Mouse (Mus musculus): ENCODE results near the gene Mcrs1. TPM values are rescaled to one million over a fixed set of nuclear protein-coding genes. Genes with fewer than 3 reads are reported as not detected.
"Not testable (repeated sequence)": the region's sequence is repeated elsewhere in the genome, so short reads cannot be mapped to it uniquely, and the experiment has no call there.

Mcrs1 gene
- total RNA-seq, 1 experiment: 127 TPM

DNA sequence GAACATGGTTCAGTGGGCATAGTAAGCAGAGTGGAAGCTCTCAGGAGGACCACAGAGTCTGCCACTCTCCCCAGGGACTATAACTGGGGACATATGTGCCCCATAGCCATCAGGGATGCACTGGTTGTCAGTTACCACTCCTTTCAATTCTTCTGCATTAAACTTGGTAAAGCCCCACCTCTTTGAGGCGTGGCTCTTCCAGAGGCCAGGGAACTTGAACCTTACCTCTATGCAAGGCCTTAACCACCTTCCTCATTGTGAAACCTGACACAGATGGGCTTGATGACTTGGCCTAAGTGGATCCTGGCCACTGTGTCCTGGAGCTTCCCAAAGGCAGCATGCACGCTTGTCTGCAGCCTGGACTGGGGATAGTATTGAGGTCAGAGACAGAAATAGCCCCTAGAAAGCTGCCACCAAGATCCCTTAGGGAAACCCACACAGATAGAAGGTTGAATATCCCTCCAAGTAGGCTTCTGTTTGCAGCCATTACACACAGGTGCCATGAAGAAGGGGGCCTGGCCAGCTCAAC, 2.8 kb upstream of the Mcrs1 start:
- no peak for DNase-seq (ENCODE audit: low read depth, low spot score)
- Histone ChIP-seq H3K36me3 (ENCODE audit: control insufficient read depth, insufficient read depth, low read length, poor library complexity, severe bottlenecking) (peaks cover 3% of the 10 kb centered on the region), H3K4me1 (ENCODE audit: control insufficient read depth in 2 of 2, insufficient read depth in 2 of 2, low read length in 2 of 2, poor library complexity in 1 of 2) (peaks cover 10 to 35% of the 10 kb centered on the region in 2 experiments), H3K4me3 (ENCODE audit: insufficient read depth in 1 of 2, low read depth in 1 of 2, low read length in 2 of 2, poor library complexity in 1 of 2, severe bottlenecking in 1 of 2) (no peak overlapping the region), H3K27ac (ENCODE audit: insufficient read depth, low read depth, low read length, poor library complexity, severe bottlenecking) (no peak overlapping the region), H3K9ac (ENCODE audit: insufficient read depth, low read depth, low read length, poor library complexity, severe bottlenecking) (no peak overlapping the region), H3K9me3 (ENCODE audit: control insufficient read depth, insufficient read depth, low read depth, low read length) (no peaks in the 10 kb centered on the region)
- in situ Hi-C loops (cut with MboI; ENCODE audit: low sequenced_read_pairs in 2 of 2, unreplicated experiment in 2 of 2): no loop called here
- TF ChIP-seq MAFK (IDR thresholded peaks at IDR 0.05; ENCODE audit: insufficient read depth, low read depth, low read length): no peak
- TF ChIP-seq HCFC1 (IDR thresholded peaks at IDR 0.05; ENCODE audit: borderline replicate concordance, insufficient read depth, low read length): no peak
- no peak for TF ChIP-seq CHD2 (IDR thresholded peaks at IDR 0.05; ENCODE audit: low read depth, low read length)
- no peak for TF ChIP-seq ZNF384 (IDR thresholded peaks at IDR 0.05; ENCODE audit: low read depth, low read length)
- TF ChIP-seq ZC3H11A (IDR thresholded peaks at IDR 0.05; ENCODE audit: borderline replicate concordance, low read depth, low read length): no peak

DNA sequence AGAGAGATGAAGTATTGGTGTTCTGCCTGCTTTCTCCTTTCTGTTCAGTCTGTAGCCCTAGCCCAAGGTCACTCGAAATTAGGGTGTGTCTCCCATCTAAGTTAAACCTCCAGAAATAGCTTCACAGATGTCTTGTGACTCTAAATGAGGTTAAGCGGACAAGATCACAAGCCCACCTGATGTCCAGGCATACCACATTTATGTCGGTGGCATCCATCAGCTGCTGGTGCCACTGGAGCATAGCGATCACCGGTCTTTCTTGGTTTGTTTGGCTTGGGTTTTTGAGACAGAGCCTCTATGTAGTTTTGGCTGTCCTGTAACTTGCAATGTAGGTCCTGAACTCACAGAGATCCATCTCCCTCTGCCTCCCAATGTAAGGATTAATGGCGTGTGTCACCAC, 2.0 kb upstream of the Mcrs1 start:
- no peak overlapping the region for H3K4me3 ChIP-seq (ENCODE audit: insufficient read depth in 1 of 2, low read depth in 1 of 2, low read length in 2 of 2, poor library complexity in 1 of 2, severe bottlenecking in 1 of 2)
- TF ChIP-seq ZC3H11A (IDR thresholded peaks at IDR 0.05; ENCODE audit: borderline replicate concordance, low read depth, low read length) (no peak), CHD2 (IDR thresholded peaks at IDR 0.05; ENCODE audit: low read depth, low read length) (no peak), ZNF384 (IDR thresholded peaks at IDR 0.05; ENCODE audit: low read depth, low read length) (no peak), HCFC1 (IDR thresholded peaks at IDR 0.05; ENCODE audit: borderline replicate concordance, insufficient read depth, low read length) (no peak), MAFK (IDR thresholded peaks at IDR 0.05; ENCODE audit: insufficient read depth, low read depth, low read length) (no peak)
- H3K36me3 ChIP-seq (ENCODE audit: control insufficient read depth, insufficient read depth, low read length, poor library complexity, severe bottlenecking): peaks cover 6% of the 10 kb centered on the region
- H3K9me3 ChIP-seq (ENCODE audit: control insufficient read depth, insufficient read depth, low read depth, low read length): no peaks in the 10 kb centered on the region
- DNase-seq (ENCODE audit: low read depth, low spot score): no peak
- peak overlapping the region; percentile 18; the same call in 1 of the 2 replicates for H3K27ac ChIP-seq (ENCODE audit: insufficient read depth, low read depth, low read length, poor library complexity, severe bottlenecking)
- H3K9ac ChIP-seq (ENCODE audit: insufficient read depth, low read depth, low read length, poor library complexity, severe bottlenecking): no peak overlapping the region
- peaks cover 8 to 37% of the 10 kb centered on the region in 2 experiments for H3K4me1 ChIP-seq (ENCODE audit: control insufficient read depth in 2 of 2, insufficient read depth in 2 of 2, low read length in 2 of 2, poor library complexity in 1 of 2)
- in situ Hi-C loops (cut with MboI; ENCODE audit: low sequenced_read_pairs in 2 of 2, unreplicated experiment in 2 of 2): no loop called here

DNA sequence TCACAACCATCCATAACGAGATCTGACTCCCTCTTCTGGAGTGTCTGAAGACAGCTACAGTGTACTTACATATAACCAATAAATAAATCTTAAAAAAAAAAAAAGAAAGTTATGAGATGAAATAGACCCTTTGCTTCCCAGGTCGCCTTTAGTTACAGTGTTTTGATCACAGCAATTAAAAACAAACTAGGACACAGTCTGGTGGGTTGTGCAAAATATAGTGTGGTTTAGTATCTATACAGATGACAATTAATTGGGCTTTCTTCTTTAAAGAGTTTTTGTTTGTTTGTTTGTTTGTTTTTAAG, 1.4 kb upstream of the Mcrs1 start:
- DNase-seq (ENCODE audit: low read depth, low spot score); in situ Hi-C loops (cut with MboI; ENCODE audit: low sequenced_read_pairs in 2 of 2, unreplicated experiment in 2 of 2); H3K27ac ChIP-seq (ENCODE audit: insufficient read depth, low read depth, low read length, poor library complexity, severe bottlenecking): not testable (repeated sequence)

DNA sequence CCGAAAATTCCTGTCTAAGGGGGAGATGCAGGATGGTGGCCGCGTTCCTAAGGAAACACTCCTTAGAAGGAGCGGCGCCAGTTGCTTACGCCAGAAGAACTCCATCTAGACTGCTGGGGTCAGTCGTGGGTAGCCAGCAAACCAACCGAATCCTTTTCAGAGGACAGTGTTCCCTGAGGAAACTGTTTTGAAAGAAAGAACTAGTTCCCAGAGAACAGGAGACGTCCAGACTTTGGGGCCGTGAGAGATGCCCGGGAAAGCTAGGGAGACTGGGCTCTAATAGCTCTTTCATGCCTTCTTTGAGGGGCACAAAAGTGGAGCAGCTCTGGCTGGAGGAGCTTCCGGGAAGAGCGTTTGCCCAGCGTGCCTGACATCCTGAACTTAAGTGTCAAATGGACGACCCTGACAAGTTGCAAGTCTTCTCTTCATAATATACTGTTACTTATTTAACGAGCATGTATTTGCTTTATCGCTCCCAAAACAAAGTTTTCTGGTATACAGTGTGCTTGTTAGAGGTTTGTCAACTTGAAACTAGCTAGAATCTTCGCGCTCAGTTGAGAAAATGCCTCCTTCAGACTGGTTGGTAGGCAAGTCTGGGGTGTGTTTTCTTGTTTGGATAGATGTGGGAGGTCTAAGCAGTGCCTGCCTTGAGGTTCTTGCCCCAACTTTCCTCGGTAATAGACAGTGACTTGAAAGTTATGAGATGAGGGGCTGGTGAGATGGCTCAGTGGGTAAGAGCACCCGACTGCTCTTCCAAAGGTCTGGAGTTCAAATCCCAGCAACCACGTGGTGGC, 817 bp upstream of the Mcrs1 start:
- peak overlapping the region; percentile 100 for H3K27ac ChIP-seq (ENCODE audit: insufficient read depth, low read depth, low read length, poor library complexity, severe bottlenecking)
- TF ChIP-seq HCFC1 (IDR thresholded peaks at IDR 0.05; ENCODE audit: borderline replicate concordance, insufficient read depth, low read length) (no peak), ZNF384 (IDR thresholded peaks at IDR 0.05; ENCODE audit: low read depth, low read length) (no peak), ZC3H11A (IDR thresholded peaks at IDR 0.05; ENCODE audit: borderline replicate concordance, low read depth, low read length) (no peak), MAFK (IDR thresholded peaks at IDR 0.05; ENCODE audit: insufficient read depth, low read depth, low read length) (no peak), CHD2 (IDR thresholded peaks at IDR 0.05; ENCODE audit: low read depth, low read length) (no peak)
- DNase-seq (ENCODE audit: low read depth, low spot score): no peak
- peaks cover 8 to 42% of the 10 kb centered on the region in 2 experiments for H3K4me1 ChIP-seq (ENCODE audit: control insufficient read depth in 2 of 2, insufficient read depth in 2 of 2, low read length in 2 of 2, poor library complexity in 1 of 2)
- H3K4me3 ChIP-seq (ENCODE audit: insufficient read depth in 1 of 2, low read depth in 1 of 2, low read length in 2 of 2, poor library complexity in 1 of 2, severe bottlenecking in 1 of 2): peak overlapping the region; percentile 78 to 100
- H3K9ac ChIP-seq (ENCODE audit: insufficient read depth, low read depth, low read length, poor library complexity, severe bottlenecking): peak overlapping the region; percentile 100
- in situ Hi-C loops (cut with MboI; ENCODE audit: low sequenced_read_pairs in 2 of 2, unreplicated experiment in 2 of 2): no loop called here
- H3K9me3 ChIP-seq (ENCODE audit: control insufficient read depth, insufficient read depth, low read depth, low read length): no peaks in the 10 kb centered on the region
- H3K36me3 ChIP-seq (ENCODE audit: control insufficient read depth, insufficient read depth, low read length, poor library complexity, severe bottlenecking): peaks cover 16% of the 10 kb centered on the region

More for the DNA sequence above, 1.4 kb upstream of the Mcrs1 start:
- Histone ChIP-seq H3K4me1 (ENCODE audit: control insufficient read depth in 2 of 2, insufficient read depth in 2 of 2, low read length in 2 of 2, poor library complexity in 1 of 2) (peaks cover 8 to 42% of the 10 kb centered on the region in 2 experiments), H3K36me3 (ENCODE audit: control insufficient read depth, insufficient read depth, low read length, poor library complexity, severe bottlenecking) (peaks cover 11% of the 10 kb centered on the region)
- not testable (repeated sequence) for H3K9ac ChIP-seq (ENCODE audit: insufficient read depth, low read depth, low read length, poor library complexity, severe bottlenecking); H3K9me3 ChIP-seq (ENCODE audit: control insufficient read depth, insufficient read depth, low read depth, low read length); H3K4me3 ChIP-seq (ENCODE audit: insufficient read depth in 1 of 2, low read depth in 1 of 2, low read length in 2 of 2, poor library complexity in 1 of 2, severe bottlenecking in 1 of 2)

DNA sequence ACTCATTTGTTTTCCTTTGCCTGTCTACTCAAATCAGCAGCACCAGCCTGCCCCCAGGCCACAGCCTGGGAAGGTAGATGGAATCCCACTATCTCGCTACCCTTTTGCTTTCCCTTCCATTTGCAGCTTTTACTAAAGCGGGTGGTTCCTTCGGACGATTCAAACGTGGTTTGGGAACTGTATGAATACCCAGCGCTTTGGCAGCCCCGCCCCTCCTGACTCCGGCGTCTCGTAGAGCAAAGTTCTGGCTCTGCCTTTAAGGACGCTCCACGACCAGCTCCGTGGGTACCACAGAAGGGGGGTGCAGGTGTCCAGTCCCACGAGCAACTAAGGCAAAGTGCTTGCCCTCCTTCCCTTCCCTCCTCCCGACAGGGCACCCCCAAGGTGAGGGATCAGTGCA, 650 bp downstream of the Mcrs1 start:
- in situ Hi-C loops (cut with MboI; ENCODE audit: low sequenced_read_pairs in 2 of 2, unreplicated experiment in 2 of 2); H3K9me3 ChIP-seq (ENCODE audit: control insufficient read depth, insufficient read depth, low read depth, low read length); H3K27ac ChIP-seq (ENCODE audit: insufficient read depth, low read depth, low read length, poor library complexity, severe bottlenecking); DNase-seq (ENCODE audit: low read depth, low spot score): not testable (repeated sequence)
- Histone ChIP-seq H3K36me3 (ENCODE audit: control insufficient read depth, insufficient read depth, low read length, poor library complexity, severe bottlenecking) (peaks cover 29% of the 10 kb centered on the region), H3K4me1 (ENCODE audit: control insufficient read depth in 2 of 2, insufficient read depth in 2 of 2, low read length in 2 of 2, poor library complexity in 1 of 2) (peaks cover 8 to 39% of the 10 kb centered on the region in 2 experiments), H3K9ac (ENCODE audit: insufficient read depth, low read depth, low read length, poor library complexity, severe bottlenecking) (peak overlapping the region; percentile 75), H3K4me3 (ENCODE audit: insufficient read depth in 1 of 2, low read depth in 1 of 2, low read length in 2 of 2, poor library complexity in 1 of 2, severe bottlenecking in 1 of 2) (peak overlapping the region; percentile 61 to 100)

Measured in ES-E14 (cell line).